Mouse (Mus musculus) limb, embryonic 15.5 days (tissue): ENCODE measurements at regions not wholly inside any gene's neighbourhood (a gene's known extent, or its start where the extent isn't known, plus 50 kb on each side); places are given as distances from the start of the nearest gene placed in this dataset.

Experiments
- ATAC-seq: fragments of 200-750 bp; cut with Nextera tagmentation; 2 replicates; pipeline ENCODE4 v1.8.0; 2017; ENCODE audit warnings: low read depth, moderate TSS enrichment; ENCODE audit not compliant: insufficient number of reproducible peaks, low FRiP score, low TSS enrichment
- H3K27ac ChIP-seq: fragments of 300-500 bp; sonication (generic); 2 replicates; pipeline ENCODE4 v1.5.1; 2015; ENCODE audit warnings: moderate library complexity, mild to moderate bottlenecking, inconsistent platforms
- H3K27me3 ChIP-seq: fragments of 300-500 bp; sonication (generic); 2 replicates; pipeline ENCODE4 v1.6.1; 2015; ENCODE audit warnings: inconsistent platforms
- H3K36me3 ChIP-seq: fragments of 300-500 bp; sonication (generic); 2 replicates; pipeline ENCODE4 v1.6.1; 2015; ENCODE audit warnings: inconsistent platforms
- H3K4me1 ChIP-seq: fragments of 300-500 bp; sonication (generic); 2 replicates; pipeline ENCODE4 v1.6.1; 2015; ENCODE audit warnings: inconsistent platforms
- H3K4me2 ChIP-seq: fragments of 300-500 bp; sonication (generic); 2 replicates; pipeline ENCODE4 v1.6.1; 2015; ENCODE audit warnings: mild to moderate bottlenecking, inconsistent platforms
- H3K4me3 ChIP-seq: fragments of 300-500 bp; sonication (generic); 2 replicates; pipeline ENCODE4 v1.5.1; 2015; ENCODE audit warnings: mild to moderate bottlenecking, inconsistent platforms
- H3K9ac ChIP-seq: fragments of 300-500 bp; sonication (generic); 2 replicates; pipeline ENCODE4 v1.6.1; 2015; ENCODE audit warnings: inconsistent platforms
- H3K9me3 ChIP-seq: fragments of 300-500 bp; sonication (generic); 2 replicates; pipeline ENCODE4 v1.6.1; 2016; ENCODE audit warnings: inconsistent platforms
- WGBS: fragments of 180-500 bp; shearing (Covaris S2); methylation state at CpG from one replicate; pipeline ENCODE4 v1.1.7; 2015; 5-methylcytosine and 5-hydroxymethylcytosine counted together

- ATAC-seq, result no peak
- Histone ChIP-seq H3K27ac (no peak overlapping the region), H3K4me2 (no peak overlapping the region), H3K9ac (no peak overlapping the region), H3K27me3 (no peaks in the 10 kb centered on the region), H3K4me1 (no peaks in the 10 kb centered on the region), H3K4me3 (no peak overlapping the region), H3K36me3 (no peaks in the 10 kb centered on the region), H3K9me3 (no peaks in the 10 kb centered on the region)
- 64% methylated on average over 6 of the region's 6 CpGs for WGBS
Observed at GRCm38 (mm10) chr9:94378291-94378690, 159.6 kb downstream of the 1190002N15Rik start.

- H3K4me3 ChIP-seq, result no peak overlapping the region
- no peaks in the 10 kb centered on the region for H3K4me1 ChIP-seq
- 61% methylated on average over 7 of the region's 7 CpGs for WGBS
- H3K27me3 ChIP-seq, result no peaks in the 10 kb centered on the region
- no peak overlapping the region for H3K4me2 ChIP-seq
- no peak overlapping the region for H3K27ac ChIP-seq
- H3K36me3 ChIP-seq, result no peaks in the 10 kb centered on the region
- H3K9me3 ChIP-seq, result no peaks in the 10 kb centered on the region
- no peak overlapping the region for H3K9ac ChIP-seq
- ATAC-seq, result no peak
Observed at GRCm38 (mm10) chr9:94377346-94378039, 160.4 kb downstream of the 1190002N15Rik start.

- no peaks in the 10 kb centered on the region for H3K36me3 ChIP-seq
- H3K4me2 ChIP-seq, result no peak overlapping the region
- no peaks in the 10 kb centered on the region for H3K4me1 ChIP-seq
- 66% methylated on average over 2 of the region's 2 CpGs for WGBS
- H3K27me3 ChIP-seq, result no peaks in the 10 kb centered on the region
- H3K9ac ChIP-seq, result no peak overlapping the region
- ATAC-seq, result no peak
- H3K27ac ChIP-seq, result no peak overlapping the region
- H3K4me3 ChIP-seq, result no peak overlapping the region
- no peaks in the 10 kb centered on the region for H3K9me3 ChIP-seq
Observed at GRCm38 (mm10) chr9:94370976-94371375, 166.9 kb downstream of the 1190002N15Rik start.

GRCm38 (mm10) chr9:94368231-94368936 is 169.5 kb downstream of the 1190002N15Rik start:
- no peaks in the 10 kb centered on the region for H3K36me3 ChIP-seq
- 83% methylated on average over 7 of the region's 7 CpGs for WGBS
- no peak overlapping the region for H3K4me2 ChIP-seq
- ATAC-seq, result no peak
- H3K9me3 ChIP-seq, result no peaks in the 10 kb centered on the region
- no peaks in the 10 kb centered on the region for H3K27me3 ChIP-seq
- H3K27ac ChIP-seq, result no peak overlapping the region
- H3K9ac ChIP-seq, result no peak overlapping the region
- H3K4me3 ChIP-seq, result no peak overlapping the region
- H3K4me1 ChIP-seq, result no peaks in the 10 kb centered on the region

GRCm38 (mm10) chr9:94361877-94362697 is 175.8 kb downstream of the 1190002N15Rik start:
- Histone ChIP-seq H3K27ac (no peak overlapping the region), H3K9ac (no peak overlapping the region), H3K4me1 (peaks cover 11% of the 10 kb centered on the region; the same call in 1 of the 2 replicates), H3K36me3 (no peaks in the 10 kb centered on the region), H3K4me3 (no peak overlapping the region), H3K4me2 (no peak overlapping the region), H3K9me3 (no peaks in the 10 kb centered on the region), H3K27me3 (no peaks in the 10 kb centered on the region)
- no peak for ATAC-seq
- 58% methylated on average over 7 of the region's 7 CpGs for WGBS

- Histone ChIP-seq H3K9ac (no peak overlapping the region), H3K4me1 (peaks cover 11% of the 10 kb centered on the region; the same call in 1 of the 2 replicates), H3K9me3 (no peaks in the 10 kb centered on the region), H3K27ac (no peak overlapping the region), H3K4me2 (no peak overlapping the region), H3K27me3 (no peaks in the 10 kb centered on the region), H3K36me3 (no peaks in the 10 kb centered on the region), H3K4me3 (no peak overlapping the region)
- 64% methylated on average over 2 of the region's 2 CpGs for WGBS
- ATAC-seq, result no peak
Observed at GRCm38 (mm10) chr9:94361011-94361410, 176.9 kb downstream of the 1190002N15Rik start.

GRCm38 (mm10) chr9:94358150-94358549 is 179.7 kb downstream of the 1190002N15Rik start:
- Histone ChIP-seq H3K27ac (no peak overlapping the region), H3K9ac (no peak overlapping the region), H3K4me3 (no peak overlapping the region), H3K36me3 (no peaks in the 10 kb centered on the region), H3K9me3 (no peaks in the 10 kb centered on the region), H3K27me3 (no peaks in the 10 kb centered on the region), H3K4me1 (peaks cover 11% of the 10 kb centered on the region; the same call in 1 of the 2 replicates), H3K4me2 (no peak overlapping the region)
- WGBS, result 75% methylated on average over 2 of the region's 2 CpGs
- no peak for ATAC-seq

GRCm38 (mm10) chr9:94342011-94342410 is 195.9 kb downstream of the 1190002N15Rik start:
- no peaks in the 10 kb centered on the region for H3K36me3 ChIP-seq
- no peak overlapping the region for H3K4me2 ChIP-seq
- 73% methylated on average over 4 of the region's 4 CpGs for WGBS
- no peak overlapping the region for H3K4me3 ChIP-seq
- no peaks in the 10 kb centered on the region for H3K9me3 ChIP-seq
- no peak overlapping the region for H3K27ac ChIP-seq
- H3K27me3 ChIP-seq, result no peaks in the 10 kb centered on the region
- H3K9ac ChIP-seq, result no peak overlapping the region
- no peaks in the 10 kb centered on the region for H3K4me1 ChIP-seq
- ATAC-seq, result no peak

GRCm38 (mm10) chr9:94341531-94341930 is 196.3 kb downstream of the 1190002N15Rik start:
- H3K4me3 ChIP-seq, result no peak overlapping the region
- H3K36me3 ChIP-seq, result no peaks in the 10 kb centered on the region
- H3K27ac ChIP-seq, result no peak overlapping the region
- no peak overlapping the region for H3K4me2 ChIP-seq
- no peaks in the 10 kb centered on the region for H3K27me3 ChIP-seq
- ATAC-seq, result no peak
- H3K9ac ChIP-seq, result no peak overlapping the region
- WGBS, result 95% methylated on average over 2 of the region's 2 CpGs
- H3K4me1 ChIP-seq, result no peaks in the 10 kb centered on the region
- no peaks in the 10 kb centered on the region for H3K9me3 ChIP-seq

- Histone ChIP-seq H3K9ac (no peak overlapping the region), H3K4me3 (no peak overlapping the region), H3K27me3 (no peaks in the 10 kb centered on the region), H3K9me3 (no peaks in the 10 kb centered on the region), H3K4me1 (no peaks in the 10 kb centered on the region), H3K4me2 (no peak overlapping the region), H3K36me3 (no peaks in the 10 kb centered on the region), H3K27ac (no peak overlapping the region)
- 77% methylated on average over 5 of the region's 5 CpGs for WGBS
- no peak for ATAC-seq
Observed at GRCm38 (mm10) chr9:94333450-94333849, 204.4 kb downstream of the 1190002N15Rik start.

GRCm38 (mm10) chr9:94323011-94323410 is 214.9 kb downstream of the 1190002N15Rik start:
- no peak overlapping the region for H3K27ac ChIP-seq
- H3K4me3 ChIP-seq, result no peak overlapping the region
- no peaks in the 10 kb centered on the region for H3K36me3 ChIP-seq
- H3K4me1 ChIP-seq, result no peaks in the 10 kb centered on the region
- H3K9me3 ChIP-seq, result no peaks in the 10 kb centered on the region
- WGBS, result 78% methylated on average over 3 of the region's 3 CpGs
- H3K27me3 ChIP-seq, result no peaks in the 10 kb centered on the region
- no peak for ATAC-seq
- H3K9ac ChIP-seq, result no peak overlapping the region
- no peak overlapping the region for H3K4me2 ChIP-seq

- Histone ChIP-seq H3K27me3 (no peaks in the 10 kb centered on the region), H3K27ac (no peak overlapping the region), H3K9me3 (no peaks in the 10 kb centered on the region), H3K36me3 (no peaks in the 10 kb centered on the region), H3K4me3 (no peak overlapping the region), H3K4me2 (no peak overlapping the region), H3K9ac (no peak overlapping the region), H3K4me1 (peaks cover 4% of the 10 kb centered on the region; the same call in 1 of the 2 replicates)
- 75% methylated on average over 3 of the region's 3 CpGs for WGBS
- ATAC-seq, result no peak
Observed at GRCm38 (mm10) chr9:94302575-94302974, 235.3 kb downstream of the 1190002N15Rik start.
